Mouse (Mus musculus): ENCODE data around the gene Ndufaf2. TPM values are rescaled to one million over a fixed set of nuclear protein-coding genes. Genes with fewer than 3 reads are reported as not detected.

Gene Ndufaf2
- total and polyA plus RNA-seq, 2 experiments = 10.5 to 26.1 TPM

GRCm38 (mm10) chr13:107960549-107960948 is 197.9 kb downstream of the Ndufaf2 start:
- no peaks in the 10 kb centered on the region for H3K79me2 ChIP-seq (ENCODE audit: control insufficient read depth, insufficient read depth, low read length)
- DNase-seq (ENCODE audit: extremely low read depth, low read depth, low spot score) = no peak
- H3K27ac ChIP-seq (replicated peaks; ENCODE audit: insufficient read depth, low read depth, low read length) = no peak overlapping the region
- H3K4me1 ChIP-seq (ENCODE audit: control insufficient read depth, insufficient read depth, low read length) = no peaks in the 10 kb centered on the region
- no peaks in the 10 kb centered on the region for H3K36me3 ChIP-seq (ENCODE audit: control insufficient read depth, insufficient read depth, low read length)
- no peaks in the 10 kb centered on the region for H3K27me3 ChIP-seq (ENCODE audit: control insufficient read depth, insufficient read depth, low read length)
- 97% methylated on average over 5 of the region's 5 CpGs for WGBS
- H3K4me3 ChIP-seq (ENCODE audit: insufficient read depth, low read depth, low read length) = no peak overlapping the region
- no peak overlapping the region for H3K9ac ChIP-seq (ENCODE audit: low read depth, low read length)
- no peak for TF ChIP-seq CTCF (IDR thresholded peaks at IDR 0.05; ENCODE audit: low read depth, low read length)
- TF ChIP-seq POLR2A (IDR thresholded peaks at IDR 0.05; ENCODE audit: extremely low read depth, insufficient read depth, low read length) = no peak

DNA sequence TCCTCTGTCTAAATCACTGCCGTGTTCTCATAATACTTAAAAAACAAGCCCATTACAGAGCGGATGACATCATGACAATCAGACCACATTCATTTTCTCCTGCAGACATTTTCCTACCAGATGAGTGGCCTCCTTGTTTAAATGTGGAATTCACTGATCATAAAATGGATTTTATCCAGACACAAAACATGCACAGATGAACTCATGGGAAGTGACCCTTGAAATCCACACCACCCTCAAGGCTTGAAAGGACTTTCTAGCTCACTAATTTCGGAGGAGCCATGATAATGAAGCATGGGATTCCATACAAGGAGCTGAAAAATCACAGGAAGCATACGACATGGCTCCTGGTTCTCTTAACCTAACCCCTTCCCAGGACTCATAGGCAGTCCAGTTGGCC is 198.5 kb downstream of the Ndufaf2 start:
- no peaks in the 10 kb centered on the region for H3K36me3 ChIP-seq (ENCODE audit: control insufficient read depth, insufficient read depth, low read length)
- no peak overlapping the region for H3K9ac ChIP-seq (ENCODE audit: low read depth, low read length)
- no peaks in the 10 kb centered on the region for H3K4me1 ChIP-seq (ENCODE audit: control insufficient read depth, insufficient read depth, low read length)
- DNase-seq (ENCODE audit: extremely low read depth, low read depth, low spot score) = no peak
- H3K27me3 ChIP-seq (ENCODE audit: control insufficient read depth, insufficient read depth, low read length) = no peaks in the 10 kb centered on the region
- no peak overlapping the region for H3K27ac ChIP-seq (replicated peaks; ENCODE audit: insufficient read depth, low read depth, low read length)
- no peak overlapping the region for H3K4me3 ChIP-seq (ENCODE audit: insufficient read depth, low read depth, low read length)
- 94% methylated on average over 4 of the region's 4 CpGs for WGBS
- no peaks in the 10 kb centered on the region for H3K79me2 ChIP-seq (ENCODE audit: control insufficient read depth, insufficient read depth, low read length)
- no peak for TF ChIP-seq POLR2A (IDR thresholded peaks at IDR 0.05; ENCODE audit: extremely low read depth, insufficient read depth, low read length)

DNA sequence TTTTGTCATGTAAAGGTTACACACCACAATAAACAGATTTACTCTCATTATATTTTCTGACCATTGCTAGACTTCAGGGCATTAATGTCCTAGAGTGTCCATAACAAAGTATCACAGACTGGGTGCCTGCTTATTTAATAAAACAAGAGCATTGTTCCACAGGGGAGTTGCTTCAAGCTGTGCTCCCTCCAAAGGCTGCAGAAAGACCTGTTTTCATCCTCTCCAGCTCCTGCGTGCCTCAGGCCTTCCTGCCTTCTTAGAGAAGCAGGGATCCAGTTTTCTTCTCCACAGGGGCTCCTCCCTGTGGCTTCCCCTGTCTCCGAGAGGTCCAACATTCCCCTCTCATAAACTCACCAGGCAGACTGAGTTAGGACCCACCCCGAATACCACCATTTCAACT is 202.2 kb downstream of the Ndufaf2 start:
- WGBS = 83% methylated on average over 3 of the region's 3 CpGs

GRCm38 (mm10) chr13:107955327-107956110 is 202.9 kb downstream of the Ndufaf2 start:
- peak; percentile 21 for DNase-seq (ENCODE audit: extremely low read depth, low read depth, low spot score)
- Histone ChIP-seq H3K79me2 (ENCODE audit: control insufficient read depth, insufficient read depth, low read length) (no peaks in the 10 kb centered on the region), H3K4me1 (ENCODE audit: control insufficient read depth, insufficient read depth, low read length) (0 out of 2 replicates have a peak, but pooled peaks cover 2% of the 10 kb centered on the region), H3K9ac (ENCODE audit: low read depth, low read length) (no peak overlapping the region), H3K27me3 (ENCODE audit: control insufficient read depth, insufficient read depth, low read length) (no peaks in the 10 kb centered on the region), H3K27ac (replicated peaks; ENCODE audit: insufficient read depth, low read depth, low read length) (no peak overlapping the region), H3K36me3 (ENCODE audit: control insufficient read depth, insufficient read depth, low read length) (no peaks in the 10 kb centered on the region), H3K4me3 (ENCODE audit: insufficient read depth, low read depth, low read length) (0 out of 2 replicates have a peak overlapping the region, but pooled peaks have one; percentile 3)
- 41% methylated on average over 17 of the region's 18 CpGs for WGBS
- TF ChIP-seq POLR2A (IDR thresholded peaks at IDR 0.05; ENCODE audit: extremely low read depth, insufficient read depth, low read length) (no peak), CTCF (IDR thresholded peaks at IDR 0.05; ENCODE audit: low read depth, low read length) (no peak)

More for the DNA sequence above, 202.2 kb downstream of the Ndufaf2 start:
- Histone ChIP-seq H3K4me3 (ENCODE audit: insufficient read depth, low read depth, low read length) (no peak overlapping the region), H3K27ac (replicated peaks; ENCODE audit: insufficient read depth, low read depth, low read length) (no peak overlapping the region), H3K36me3 (ENCODE audit: control insufficient read depth, insufficient read depth, low read length) (no peaks in the 10 kb centered on the region), H3K4me1 (ENCODE audit: control insufficient read depth, insufficient read depth, low read length) (0 out of 2 replicates have a peak, but pooled peaks cover 2% of the 10 kb centered on the region), H3K27me3 (ENCODE audit: control insufficient read depth, insufficient read depth, low read length) (no peaks in the 10 kb centered on the region), H3K79me2 (ENCODE audit: control insufficient read depth, insufficient read depth, low read length) (no peaks in the 10 kb centered on the region), H3K9ac (ENCODE audit: low read depth, low read length) (no peak overlapping the region)
- no peak for TF ChIP-seq POLR2A (IDR thresholded peaks at IDR 0.05; ENCODE audit: extremely low read depth, insufficient read depth, low read length)
- TF ChIP-seq CTCF (IDR thresholded peaks at IDR 0.05; ENCODE audit: low read depth, low read length) = no peak
- DNase-seq (ENCODE audit: extremely low read depth, low read depth, low spot score) = no peak

GRCm38 (mm10) chr13:107954445-107955261 is 203.8 kb downstream of the Ndufaf2 start:
- peak; percentile 39 for DNase-seq (ENCODE audit: extremely low read depth, low read depth, low spot score)
- Histone ChIP-seq H3K27me3 (ENCODE audit: control insufficient read depth, insufficient read depth, low read length) (no peaks in the 10 kb centered on the region), H3K36me3 (ENCODE audit: control insufficient read depth, insufficient read depth, low read length) (no peaks in the 10 kb centered on the region), H3K27ac (replicated peaks; ENCODE audit: insufficient read depth, low read depth, low read length) (peak overlapping the region; percentile 12), H3K4me1 (ENCODE audit: control insufficient read depth, insufficient read depth, low read length) (0 out of 2 replicates have a peak, but pooled peaks cover 2% of the 10 kb centered on the region), H3K4me3 (ENCODE audit: insufficient read depth, low read depth, low read length) (no peak overlapping the region), H3K79me2 (ENCODE audit: control insufficient read depth, insufficient read depth, low read length) (no peaks in the 10 kb centered on the region), H3K9ac (ENCODE audit: low read depth, low read length) (no peak overlapping the region)
- TF ChIP-seq POLR2A (IDR thresholded peaks at IDR 0.05; ENCODE audit: extremely low read depth, insufficient read depth, low read length) (no peak), CTCF (IDR thresholded peaks at IDR 0.05; ENCODE audit: low read depth, low read length) (no peak)
- WGBS = 62% methylated on average over 16 of the region's 16 CpGs

All from liver, adult 2 months (tissue).